Mouse (Mus musculus): ENCODE measurements around the gene Vps11.

DNA sequence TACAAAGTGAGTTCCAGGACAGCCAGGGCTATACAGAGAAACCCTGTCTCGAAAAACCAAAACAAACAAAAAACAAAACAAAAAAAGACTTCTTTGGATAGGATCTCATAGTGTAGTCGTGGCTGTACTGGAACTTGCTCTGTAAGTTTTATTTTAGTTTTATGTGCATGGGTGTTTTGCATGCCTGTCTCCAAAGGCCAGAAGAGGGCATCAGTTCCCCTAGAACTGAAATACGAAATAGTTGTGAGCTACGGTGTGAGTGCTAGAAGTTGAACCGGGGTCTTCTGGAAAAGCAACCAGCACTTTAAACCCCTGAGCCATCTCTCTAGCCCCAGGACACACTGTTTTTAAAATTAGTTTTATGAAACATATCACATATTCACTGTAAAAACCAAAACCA lies 22.9 kb downstream of the Vps11 start:
- no peak for TF ChIP-seq POLR2A (IDR thresholded peaks at IDR 0.05; ENCODE audit: borderline replicate concordance, insufficient read depth, low read length)
- no peak for TF ChIP-seq CTCF (IDR thresholded peaks at IDR 0.05; ENCODE audit: borderline replicate concordance, insufficient read depth, low read depth, low read length)
